Mouse (Mus musculus) thymus, postnatal 0 days (tissue): ENCODE results near the gene Slc37a1. TPM values are rescaled to one million over a fixed set of nuclear protein-coding genes. Genes with fewer than 3 reads are reported as not detected.

Experiments used
- DNase-seq: peaks from one replicate; pipeline ENCODE4 v3.0.0-alpha.2; 2015; ENCODE audit warnings: low spot score
- polyA plus RNA-seq: library from polyadenylated mRNA; unstranded; fragments of >200 nt; fragmentation: Nextera tagmentation; extraction: Ambion mirVana; gene quantifications from 2 replicates; pipeline ENCODE4 v1.2.1, GENCODE M21; 2015

Slc37a1 gene
- polyA plus RNA-seq, result 12.8 and 14.1 TPM in 2 replicates

DNA sequence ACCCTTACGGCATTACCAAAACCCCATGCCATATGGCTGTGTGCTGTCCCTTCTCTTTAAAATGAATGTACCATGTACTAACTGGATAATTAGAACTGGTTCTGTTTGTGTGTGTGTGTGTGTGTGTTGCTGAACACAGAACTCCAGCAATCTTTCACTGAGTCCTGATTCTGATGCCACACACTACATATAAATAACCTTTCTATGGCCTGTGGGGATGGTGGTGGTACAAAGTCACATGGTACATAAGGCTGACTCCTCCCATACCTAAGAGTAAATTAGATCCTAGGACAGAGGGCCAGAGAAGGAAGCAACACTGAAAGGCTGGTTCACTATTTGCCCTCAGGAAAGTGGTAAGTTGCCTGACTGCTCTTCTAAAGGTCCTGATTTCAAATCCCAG, at the start of gene Slc37a1:
Gene Slc37a1 (plus strand): TSS at position 301 of the 400 bp plus-strand sequence.
- no peak for DNase-seq

DNA sequence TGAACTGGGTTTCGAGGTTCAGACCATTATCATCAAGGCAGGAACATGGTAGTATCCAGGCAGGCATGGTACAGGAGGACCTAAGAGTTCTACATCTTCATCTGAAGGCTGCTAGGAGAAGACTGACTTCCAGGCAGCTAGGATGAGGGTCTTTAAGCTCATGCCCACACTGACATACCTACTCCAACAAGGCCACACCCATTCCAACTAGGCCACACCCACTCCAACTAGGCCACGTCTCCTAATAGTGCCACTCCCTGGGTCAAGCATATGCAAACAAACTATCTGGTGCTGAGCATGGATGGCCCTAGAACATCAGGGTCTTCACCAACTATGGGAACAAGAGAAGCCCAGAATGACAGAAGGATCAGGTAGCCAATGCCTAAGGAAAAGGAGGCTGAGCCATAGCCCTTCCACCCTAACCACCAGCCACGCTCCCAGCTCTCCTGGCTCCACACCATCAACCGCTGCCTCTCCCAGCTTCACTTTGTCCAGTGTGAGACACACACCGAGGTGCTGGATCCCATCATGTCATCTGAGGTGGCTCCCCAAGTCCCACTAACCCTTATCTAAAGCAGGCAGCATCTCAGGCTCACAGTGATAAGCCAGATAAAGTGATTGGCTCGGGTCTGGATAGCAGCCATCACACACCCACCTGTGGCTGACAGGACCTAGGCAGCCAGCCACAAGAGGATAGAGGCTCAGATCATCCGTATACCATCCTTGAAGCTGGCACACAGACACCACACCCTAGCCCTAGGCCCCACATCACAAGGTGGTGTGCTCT, 48.2 kb upstream of the Slc37a1 start:
- no peak for DNase-seq

DNA sequence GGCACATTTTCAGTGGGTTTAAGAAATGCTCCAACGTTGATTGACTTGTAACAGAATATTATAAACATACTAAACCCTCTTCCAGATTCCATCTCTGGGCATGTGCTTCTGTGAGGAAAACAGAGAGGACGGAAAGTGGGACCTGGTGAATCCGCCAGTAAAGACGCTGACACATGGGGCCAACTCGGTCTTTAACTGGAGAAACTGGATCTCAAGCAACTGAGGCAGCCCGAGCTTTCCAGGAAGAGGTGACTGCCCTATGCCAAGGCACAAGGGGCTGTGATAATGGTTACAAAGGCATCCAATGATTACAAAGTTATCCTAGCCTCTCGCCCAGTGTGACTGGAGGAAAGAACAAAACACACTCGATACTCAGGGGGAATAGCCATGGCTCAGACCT, 45.4 kb upstream of the Slc37a1 start:
- no peak for DNase-seq

DNA sequence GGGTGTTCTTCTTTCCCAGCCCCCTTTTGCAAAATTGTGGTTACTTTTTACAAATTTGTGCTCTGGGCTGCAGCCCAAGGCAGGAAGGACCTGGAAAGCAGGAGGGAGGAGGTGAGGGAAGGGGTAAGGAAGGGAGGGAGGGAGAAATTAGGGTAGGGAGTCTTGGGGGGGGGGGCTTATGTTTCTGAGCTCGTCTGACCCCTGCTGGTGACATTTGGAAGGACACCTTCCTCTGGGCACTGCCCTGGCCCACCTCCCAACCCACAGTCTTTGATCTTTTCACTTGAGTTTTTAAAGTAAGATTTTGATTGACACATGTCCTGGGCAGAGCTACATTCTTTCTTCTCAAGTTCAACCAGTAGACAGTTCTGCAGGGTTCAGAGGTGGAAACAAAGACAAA, 43.8 kb upstream of the Slc37a1 start:
- DNase-seq, result peak; percentile 46

DNA sequence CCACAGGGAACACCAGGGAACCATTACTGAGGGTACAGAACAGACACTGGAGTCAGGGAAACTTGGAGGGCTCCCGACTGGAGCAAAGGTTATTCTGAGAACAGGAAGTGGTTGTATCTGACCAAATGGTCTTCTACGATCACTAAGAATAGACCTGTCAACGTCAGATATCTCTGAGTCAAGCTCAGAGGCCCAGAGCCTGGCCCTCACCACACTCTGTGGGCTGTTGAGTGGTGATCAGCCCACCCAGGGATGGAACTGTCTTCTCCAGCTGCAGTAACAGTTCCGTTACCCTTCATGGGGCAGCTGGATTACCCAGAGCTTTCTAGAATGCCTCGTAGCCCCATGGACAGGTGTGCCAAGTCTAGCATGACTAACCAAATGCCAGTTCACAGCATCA, 41.3 kb upstream of the Slc37a1 start:
- DNase-seq, result no peak

DNA sequence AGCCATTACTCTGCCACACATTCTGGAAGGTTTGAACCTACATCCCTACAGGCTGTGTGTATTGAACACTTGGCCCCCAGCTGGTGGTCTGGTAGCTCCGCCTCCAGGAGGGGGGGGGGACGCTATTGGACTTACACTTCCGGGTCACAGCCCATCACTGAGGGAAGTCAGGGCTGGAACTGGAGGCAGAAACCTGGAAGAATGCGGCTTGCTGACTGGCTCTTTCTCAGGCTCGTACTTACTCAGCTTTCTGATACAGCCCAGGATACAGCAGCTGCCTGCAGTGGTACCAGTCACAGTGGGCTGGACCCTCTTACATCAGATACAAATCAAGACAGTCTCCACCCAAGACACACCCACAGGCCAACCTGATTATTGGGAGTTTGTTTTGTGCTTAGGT, 39.4 kb upstream of the Slc37a1 start:
- DNase-seq, result no peak

DNA sequence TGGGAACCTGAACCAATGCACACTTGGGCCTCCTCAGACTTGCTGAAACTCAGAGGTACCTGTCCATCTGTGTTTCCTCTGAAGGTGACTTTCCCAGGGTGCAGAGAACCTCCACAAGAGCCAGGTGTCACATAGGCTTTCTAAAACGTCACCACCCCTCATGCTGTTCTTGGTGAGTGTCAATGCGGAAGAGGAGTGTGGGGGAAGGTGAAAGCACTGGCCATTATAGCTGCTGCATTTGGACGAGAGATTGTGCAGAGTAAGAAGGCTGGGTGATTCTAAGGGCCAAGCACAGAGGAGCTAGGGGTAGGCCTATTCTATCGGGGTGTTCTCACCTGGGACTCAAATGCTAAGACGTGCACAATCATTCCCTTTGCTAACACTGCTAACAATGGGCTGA, 32.6 kb upstream of the Slc37a1 start:
- DNase-seq, result no peak

DNA sequence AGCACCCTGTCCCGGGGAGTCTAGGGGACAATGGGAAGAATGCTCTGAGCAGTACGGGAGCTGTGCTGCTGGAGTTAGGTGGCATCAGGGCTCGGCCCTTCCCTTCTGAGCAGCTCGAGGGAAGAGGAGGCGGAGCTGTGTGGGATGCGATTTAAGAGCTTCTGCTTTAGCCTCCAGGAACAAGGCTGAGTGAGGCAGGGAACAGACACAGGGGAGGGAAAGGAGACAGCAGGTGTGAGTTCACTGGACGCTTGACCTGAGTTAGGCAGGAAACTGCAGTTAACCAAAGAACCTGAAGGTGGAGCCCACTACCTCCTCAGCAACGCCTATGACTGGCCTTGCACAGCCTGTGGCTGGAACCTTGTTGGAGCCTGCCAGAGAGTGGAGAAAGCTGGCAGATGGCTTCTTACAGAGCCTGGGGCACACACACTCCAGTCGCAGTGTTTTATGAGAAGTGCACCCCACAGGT, 32.1 kb upstream of the Slc37a1 start:
- peak; percentile 72 for DNase-seq

DNA sequence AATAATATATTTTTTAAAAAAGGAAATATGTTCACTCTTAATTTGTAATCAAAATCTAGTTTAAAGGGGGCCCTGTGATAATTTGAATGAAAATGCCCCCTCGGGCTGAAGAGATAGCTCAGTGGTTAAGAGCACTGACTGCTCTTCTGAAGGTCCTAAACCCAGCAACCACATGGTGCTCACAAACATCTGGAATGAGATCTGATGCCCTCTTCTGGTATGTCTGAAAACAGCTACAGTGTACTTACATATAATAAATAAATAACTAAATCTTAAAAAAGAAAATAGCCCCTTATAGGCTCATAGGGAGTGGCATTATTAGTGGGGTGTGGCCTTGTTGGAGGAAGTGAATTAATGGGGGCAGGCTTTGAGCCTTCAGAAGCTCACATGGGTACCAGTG, 29.4 kb upstream of the Slc37a1 start:
- DNase-seq, result peak; percentile 30

DNA sequence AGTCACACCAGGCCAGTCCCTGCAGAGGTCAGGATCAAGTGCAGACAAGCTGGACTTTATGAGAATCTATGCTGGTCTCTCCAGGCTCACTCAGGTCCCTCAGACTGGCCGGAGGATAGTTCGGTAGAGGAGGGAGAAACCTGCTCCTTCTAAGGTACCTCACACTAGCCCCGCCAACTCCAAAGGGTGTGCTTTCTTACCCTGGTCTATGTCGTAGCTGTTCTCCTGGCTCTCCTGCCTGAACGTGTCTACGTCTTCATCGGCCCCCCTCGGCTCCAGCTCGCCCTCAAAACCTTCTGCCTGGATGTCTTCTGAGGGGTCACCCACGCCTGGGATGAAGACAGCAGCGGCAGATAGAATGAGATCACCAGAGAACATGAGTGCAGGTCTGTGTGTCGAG, 28.7 kb upstream of the Slc37a1 start:
- DNase-seq, result no peak

DNA sequence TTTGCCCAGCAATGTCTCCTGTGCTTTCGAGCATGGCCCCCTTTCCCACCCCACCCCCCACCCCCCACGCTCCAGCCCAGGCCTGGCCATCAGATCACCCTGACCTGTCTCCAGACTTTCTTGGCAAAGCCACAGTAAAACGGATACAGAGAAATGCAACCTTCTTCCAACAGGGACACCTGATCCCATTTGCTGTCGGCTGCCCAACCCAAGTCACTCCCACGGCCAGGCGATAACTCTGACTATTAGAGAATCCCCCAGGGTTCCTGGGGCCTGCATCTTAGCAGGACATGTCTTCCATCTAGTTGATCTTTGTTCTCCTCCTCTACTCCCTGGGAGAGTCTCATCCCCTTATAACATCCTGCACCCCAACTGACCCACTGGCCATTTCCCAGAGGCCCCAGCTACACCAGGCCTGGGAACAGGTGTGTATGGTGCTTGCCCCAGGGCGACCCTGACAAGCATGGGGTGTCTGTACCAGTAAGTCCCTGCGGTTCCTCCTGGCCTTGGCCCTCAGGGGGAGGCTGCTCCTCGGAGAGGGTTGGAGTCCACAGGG, 28.2 kb upstream of the Slc37a1 start:
- no peak for DNase-seq

DNA sequence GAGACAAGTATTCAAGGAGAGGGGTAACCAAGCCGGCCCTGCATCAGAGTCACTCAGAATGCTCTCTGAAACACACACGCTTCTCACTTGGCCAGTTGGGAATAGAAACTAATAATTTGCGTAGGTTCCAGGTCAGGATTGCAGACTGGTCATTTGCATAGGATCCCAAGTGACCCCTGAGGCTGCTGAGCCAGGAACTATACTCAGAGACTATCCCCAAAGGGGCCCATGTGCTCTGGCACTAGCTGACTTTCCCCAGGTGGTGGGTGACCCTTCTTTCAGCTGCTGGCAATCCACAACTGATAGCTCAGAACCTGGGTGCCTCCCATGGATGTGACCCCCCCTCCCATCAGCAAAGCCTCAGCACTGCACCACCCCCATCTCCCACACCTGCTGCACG, 27.4 kb upstream of the Slc37a1 start:
- no peak for DNase-seq

DNA sequence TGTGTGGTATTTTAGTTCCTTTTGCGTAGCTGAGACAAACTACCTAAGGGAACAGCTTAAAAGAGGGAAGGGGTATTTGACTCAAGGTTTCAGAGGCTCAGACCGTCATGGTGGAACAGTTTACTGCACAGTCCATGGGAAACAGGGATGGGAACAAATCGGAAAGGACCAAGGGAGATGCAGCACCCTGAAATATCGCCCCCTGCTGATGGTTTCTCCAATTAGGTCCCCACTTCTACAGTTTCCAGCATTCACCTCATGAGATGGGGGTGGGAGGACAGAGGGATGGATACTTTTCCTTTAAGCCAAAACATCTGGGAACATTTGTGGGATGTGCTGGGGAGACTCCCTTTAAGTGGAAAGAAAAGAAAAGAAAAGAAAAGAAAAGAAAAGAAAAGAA, 26.8 kb upstream of the Slc37a1 start:
- no peak for DNase-seq

DNA sequence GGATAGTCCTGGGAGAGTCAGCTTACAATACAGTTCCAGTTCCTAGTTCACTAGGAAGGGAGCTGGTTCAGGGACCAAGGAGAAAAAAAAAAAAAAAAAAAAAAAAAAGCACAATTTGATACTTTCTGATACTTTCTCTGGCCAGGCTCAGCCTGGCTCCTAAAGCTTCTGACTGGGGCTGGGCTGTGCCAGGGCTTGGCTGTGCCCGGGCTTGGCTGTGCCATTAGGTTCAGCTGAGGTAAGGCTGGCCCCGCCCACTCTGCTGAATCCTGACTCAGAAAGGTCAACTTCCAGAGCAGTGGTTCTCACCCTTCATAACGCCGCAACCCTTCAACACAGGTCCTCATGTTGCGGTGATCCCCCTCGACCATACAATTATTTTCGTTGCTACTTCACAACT, 26.2 kb upstream of the Slc37a1 start:
- DNase-seq, result no peak

DNA sequence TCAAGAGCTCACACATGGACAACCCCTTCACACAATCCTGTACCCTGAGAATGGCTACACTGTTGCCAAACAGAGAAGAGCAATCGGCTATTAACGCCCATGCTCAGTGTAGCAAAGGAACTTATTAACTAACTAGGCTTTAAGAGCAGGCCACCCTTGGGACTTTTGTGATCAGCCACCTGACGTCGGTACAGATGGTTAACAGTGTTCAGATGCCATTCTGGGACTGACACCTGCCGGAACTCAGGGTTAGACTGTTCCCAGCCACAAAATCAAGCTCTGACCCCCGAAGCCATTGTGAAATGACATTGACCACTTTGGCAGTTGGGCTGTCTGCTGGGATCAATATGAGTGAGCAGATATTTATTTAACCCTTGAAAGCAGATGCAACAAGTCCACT, 25.2 kb upstream of the Slc37a1 start:
- no peak for DNase-seq

DNA sequence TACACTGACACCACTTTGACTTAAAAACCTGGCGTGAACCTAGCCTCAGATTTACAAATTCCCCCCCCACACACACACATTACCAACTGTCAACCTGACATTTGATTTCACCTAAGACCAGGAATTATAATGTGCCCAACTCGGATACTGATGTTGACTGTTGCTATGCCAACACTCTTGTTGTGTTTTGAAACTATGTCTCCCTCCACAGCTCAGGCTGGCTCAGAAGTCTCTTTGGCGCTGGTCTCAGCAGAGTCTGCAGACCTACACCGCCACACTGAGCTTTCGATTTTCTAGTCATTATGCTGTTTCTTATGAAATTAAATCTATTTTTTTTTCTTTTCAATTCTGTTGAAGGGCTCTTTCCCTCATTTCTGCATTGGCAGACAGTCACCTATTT, 23.9 kb upstream of the Slc37a1 start:
- DNase-seq, result no peak

DNA sequence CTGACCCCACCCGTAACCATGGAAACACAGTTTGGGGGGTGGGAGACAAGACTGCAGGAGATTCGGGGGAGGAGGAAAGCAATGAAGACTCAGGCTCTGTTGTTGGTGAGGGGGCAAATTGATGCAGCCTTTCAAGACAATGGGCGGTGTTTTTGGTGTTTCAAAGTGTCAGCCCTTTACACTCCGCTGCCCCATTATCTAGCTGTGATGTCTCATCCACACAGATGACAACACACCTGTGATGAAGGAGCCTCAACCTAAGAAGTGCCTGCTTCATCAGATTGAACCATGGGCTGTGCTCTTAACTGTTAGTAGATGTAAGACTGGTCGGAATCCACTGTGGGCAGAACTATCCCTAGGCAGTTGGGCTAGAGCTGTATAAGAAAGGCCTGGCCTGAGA, 22.8 kb upstream of the Slc37a1 start:
- DNase-seq, result no peak

DNA sequence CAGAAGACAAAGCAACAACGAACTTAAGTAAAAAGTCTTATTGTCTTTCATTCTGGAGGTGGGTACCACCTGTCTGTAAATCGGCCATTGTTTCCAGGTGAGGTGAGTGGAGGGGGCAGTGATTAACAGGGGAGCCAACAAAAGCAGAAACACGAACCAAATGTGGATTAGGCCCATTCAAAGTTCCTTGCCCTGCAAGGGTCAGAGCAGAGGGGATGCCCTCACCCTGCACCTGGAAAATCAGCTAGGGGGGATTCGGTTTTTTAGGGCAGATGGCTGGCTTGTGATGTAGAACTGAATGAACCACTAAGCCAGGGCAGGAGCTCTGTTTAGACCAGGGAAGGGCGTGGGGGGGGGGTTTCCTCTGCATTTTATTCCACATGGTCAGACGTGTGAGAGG, 22.2 kb upstream of the Slc37a1 start:
- DNase-seq, result no peak

DNA sequence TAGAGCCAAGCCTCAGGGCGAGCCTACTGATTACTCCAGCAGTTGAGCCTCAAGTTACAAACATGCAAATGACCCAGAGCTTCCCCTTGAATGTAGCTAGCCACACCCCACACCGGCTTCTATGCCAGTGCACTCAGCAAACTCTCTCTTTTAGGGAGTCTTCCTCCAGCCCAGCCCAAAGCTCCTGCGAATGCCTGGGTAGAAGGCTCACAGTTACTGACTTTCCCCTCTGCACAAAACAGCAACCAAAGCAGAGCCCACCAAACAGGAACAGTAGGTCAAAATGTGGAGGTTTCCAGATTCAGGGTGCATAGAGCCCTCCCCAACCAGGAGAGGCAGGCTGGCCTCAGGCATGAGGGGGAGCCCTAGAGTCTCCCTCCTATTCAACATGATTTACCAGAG, 21.4 kb upstream of the Slc37a1 start:
- no peak for DNase-seq

DNA sequence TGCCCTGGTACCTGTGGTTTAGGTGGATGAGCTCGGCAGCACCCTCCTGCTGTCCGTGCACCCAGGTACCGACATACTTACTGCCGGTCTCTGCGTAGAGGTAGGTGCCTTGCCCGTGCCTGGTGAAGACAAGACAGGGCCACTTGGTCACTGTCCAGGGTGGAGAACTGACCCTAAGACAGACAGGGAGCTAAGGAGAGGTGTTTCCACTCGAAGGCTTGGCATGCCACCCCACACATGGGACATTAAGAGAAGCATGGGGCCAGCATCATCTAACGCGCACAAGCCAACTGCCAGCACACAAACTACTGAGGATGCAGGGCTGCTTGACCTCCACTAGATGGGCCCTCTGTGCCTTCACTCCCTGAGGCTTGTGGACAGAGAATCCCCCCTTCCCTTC, 20.8 kb upstream of the Slc37a1 start:
- no peak for DNase-seq

DNA sequence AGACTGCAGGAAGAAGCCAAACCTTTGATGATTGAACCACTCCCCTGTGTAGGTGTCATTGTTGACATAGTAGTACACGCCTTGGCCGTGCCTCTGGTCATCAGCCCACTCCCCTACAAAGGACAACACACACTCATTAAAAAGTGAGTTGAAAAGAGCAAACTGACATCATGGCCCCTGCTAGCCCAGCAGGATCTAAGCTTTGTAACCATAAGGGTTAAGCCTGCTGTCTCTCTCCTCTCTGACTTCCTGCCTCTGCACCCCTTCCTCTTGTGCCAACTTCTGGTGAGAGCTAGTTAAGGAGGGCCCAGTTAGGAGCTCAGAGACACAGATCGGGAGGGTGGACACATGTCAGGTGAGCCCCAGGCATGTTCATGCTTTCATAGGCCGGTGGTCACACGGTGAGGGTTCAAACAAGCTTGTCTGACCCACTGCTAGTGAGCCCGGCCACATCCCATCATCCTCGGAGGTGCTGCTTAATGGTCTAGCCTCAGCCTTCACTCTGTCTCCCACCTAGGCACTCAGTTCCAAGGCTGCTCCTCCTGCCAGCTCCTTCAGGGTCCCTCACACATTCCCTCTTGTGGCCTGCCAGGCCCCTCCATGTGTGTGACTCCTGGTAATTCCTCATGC, 20.2 kb upstream of the Slc37a1 start:
- DNase-seq, result peak; percentile 64

DNA sequence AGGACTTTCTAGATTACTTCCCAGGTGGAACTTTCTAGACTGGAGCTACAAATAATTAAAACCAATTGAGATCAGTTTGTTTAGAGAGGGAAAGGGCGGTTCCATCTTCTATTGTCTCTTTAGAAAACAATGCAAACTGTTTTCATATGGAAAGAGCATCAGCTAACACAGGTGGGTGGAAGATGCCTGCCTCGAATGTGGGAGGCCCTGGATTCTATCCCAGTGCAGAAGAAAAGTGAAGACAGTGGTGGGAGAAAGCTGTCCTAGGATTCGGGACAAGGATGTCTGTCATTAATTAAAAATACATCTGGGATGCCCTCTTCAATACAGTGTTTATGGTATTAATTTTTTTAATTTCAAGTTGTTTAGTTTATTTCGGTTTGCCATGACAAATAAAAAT, 19.5 kb upstream of the Slc37a1 start:
- DNase-seq, result no peak

DNA sequence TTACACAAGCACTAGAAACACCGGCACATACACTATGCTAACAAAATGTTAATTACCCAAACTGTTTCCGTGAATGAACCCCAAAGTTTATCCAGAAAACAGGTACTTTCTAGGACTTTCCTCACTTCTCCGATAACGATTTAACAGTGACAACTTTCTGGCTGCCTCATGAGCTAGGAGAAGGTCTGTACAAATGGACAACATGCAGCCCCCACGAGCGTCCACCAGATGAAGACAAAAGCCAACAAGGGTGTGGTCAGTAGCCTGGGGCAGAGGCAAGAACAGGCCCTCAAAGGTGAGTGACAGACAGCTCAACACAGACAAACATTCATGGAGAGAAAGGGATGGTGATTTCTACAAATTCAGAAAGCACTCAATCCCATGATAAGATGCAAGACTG, 19.0 kb upstream of the Slc37a1 start:
- no peak for DNase-seq
